Mouse (Mus musculus) layer of hippocampus, adult 2 months (tissue): Measurements from ENCODE around the gene 1700056E22Rik. TPM values are rescaled to one million over a fixed set of nuclear protein-coding genes. Genes with fewer than 3 reads are reported as not detected.
A peak's percentile ranks its signal among the peaks of the same experiment; 100 is the strongest.

Experiments
- DNase-seq, 2 experiments: peaks; one replicate each; pipeline ENCODE4 v3.0.0; 2022; ENCODE audit warnings: low spot score in 2 of 2
- H3K27ac ChIP-seq: fragments of 200-600 bp; 2 replicates; pipeline ENCODE4 v1.8.1; 2022
- H3K4me3 ChIP-seq: fragments of 200-600 bp; 2 replicates; pipeline ENCODE4 v1.8.1; 2022; ENCODE audit warnings: mild to moderate bottlenecking
- CTCF ChIP-seq: fragments of 200-600 bp; conservative IDR thresholded peaks from 2 replicates; pipeline ENCODE4 v1.8.1; 2022; ENCODE audit warnings: antibody characterized with exemption, mild to moderate bottlenecking, moderate library complexity
- total RNA-seq, 2 experiments: library from RNA; stranded (reverse); gene quantifications; 2 replicates each; pipeline ENCODE4 v1.2.3; 2021

The 1700056E22Rik gene
- total RNA-seq, 2 experiments from 2014 or later = not detected

GRCm38 (mm10) chr1:184043391-184043790 lies 9.3 kb upstream of the 1700056E22Rik start:
- H3K27ac ChIP-seq = no peak overlapping the region
- no peak for TF ChIP-seq CTCF
- no peak overlapping the region for H3K4me3 ChIP-seq
- no peak for DNase-seq

- no peak for TF ChIP-seq CTCF
- DNase-seq = no peak
- H3K27ac ChIP-seq = no peak overlapping the region
- no peak overlapping the region for H3K4me3 ChIP-seq
Measured at GRCm38 (mm10) chr1:184042745-184043144, 8.6 kb upstream of the 1700056E22Rik start.

- no peak for DNase-seq
- TF ChIP-seq CTCF = no peak
- peak overlapping the region; percentile 13; the same call in 1 of the 2 replicates for H3K4me3 ChIP-seq
Measured at GRCm38 (mm10) chr1:184041778-184042573, 7.9 kb upstream of the 1700056E22Rik start.

GRCm38 (mm10) chr1:184040906-184041305 lies 6.8 kb upstream of the 1700056E22Rik start:
- H3K27ac ChIP-seq = no peak overlapping the region
- H3K4me3 ChIP-seq = no peak overlapping the region; the same call in 1 of the 2 replicates
- no peak for TF ChIP-seq CTCF
- DNase-seq = no peak

More at GRCm38 (mm10) chr1:184041778-184042573, 7.9 kb upstream of the 1700056E22Rik start:
- no peak overlapping the region for H3K27ac ChIP-seq

GRCm38 (mm10) chr1:184040181-184040580 lies 6.1 kb upstream of the 1700056E22Rik start:
- DNase-seq = no peak
- H3K4me3 ChIP-seq = no peak overlapping the region; the same call in 1 of the 2 replicates
- TF ChIP-seq CTCF = no peak
- no peak overlapping the region for H3K27ac ChIP-seq

- Histone ChIP-seq H3K4me3 (peak overlapping the region; percentile 24), H3K27ac (no peak overlapping the region)
- no peak for TF ChIP-seq CTCF
- no peak for DNase-seq
Measured at GRCm38 (mm10) chr1:184039301-184039700, 5.2 kb upstream of the 1700056E22Rik start.

- no peak for TF ChIP-seq CTCF
- Histone ChIP-seq H3K4me3 (no peak overlapping the region), H3K27ac (no peak overlapping the region)
- DNase-seq = no peak
Measured at GRCm38 (mm10) chr1:184037802-184038201, 3.7 kb upstream of the 1700056E22Rik start.

GRCm38 (mm10) chr1:184035346-184035903 lies 1.3 kb upstream of the 1700056E22Rik start:
- no peak overlapping the region; the same call in 1 of the 2 replicates for H3K27ac ChIP-seq
- no peak for DNase-seq
- no peak for TF ChIP-seq CTCF
- H3K4me3 ChIP-seq = peak overlapping the region; percentile 40

GRCm38 (mm10) chr1:184034741-184035181 lies 660 bp upstream of the 1700056E22Rik start:
- Histone ChIP-seq H3K4me3 (peak overlapping the region; percentile 85), H3K27ac (peak overlapping the region; percentile 69; the same call in 1 of the 2 replicates)
- DNase-seq = no peak
- TF ChIP-seq CTCF = no peak

GRCm38 (mm10) chr1:184033390-184034010 lies 601 bp downstream of the 1700056E22Rik start:
- Histone ChIP-seq H3K27ac (peak overlapping the region; percentile 86), H3K4me3 (peak overlapping the region; percentile 85)
- peak in 1 of 2 experiments; percentile 46 for DNase-seq
- peak; percentile 51 for TF ChIP-seq CTCF

GRCm38 (mm10) chr1:184032682-184033389 lies 1.3 kb downstream of the 1700056E22Rik start:
- peak overlapping the region; percentile 85 for H3K4me3 ChIP-seq
- DNase-seq = no peak
- no peak for TF ChIP-seq CTCF
- H3K27ac ChIP-seq = peak overlapping the region; percentile 86

- Histone ChIP-seq H3K4me3 (no peak overlapping the region), H3K27ac (no peak overlapping the region)
- DNase-seq = no peak
- TF ChIP-seq CTCF = no peak
Measured at GRCm38 (mm10) chr1:184030070-184030802, 3.9 kb downstream of the 1700056E22Rik start.
